22 mouse cellular contexts compared by ENCODE assay signal in the genomic region with DNA sequence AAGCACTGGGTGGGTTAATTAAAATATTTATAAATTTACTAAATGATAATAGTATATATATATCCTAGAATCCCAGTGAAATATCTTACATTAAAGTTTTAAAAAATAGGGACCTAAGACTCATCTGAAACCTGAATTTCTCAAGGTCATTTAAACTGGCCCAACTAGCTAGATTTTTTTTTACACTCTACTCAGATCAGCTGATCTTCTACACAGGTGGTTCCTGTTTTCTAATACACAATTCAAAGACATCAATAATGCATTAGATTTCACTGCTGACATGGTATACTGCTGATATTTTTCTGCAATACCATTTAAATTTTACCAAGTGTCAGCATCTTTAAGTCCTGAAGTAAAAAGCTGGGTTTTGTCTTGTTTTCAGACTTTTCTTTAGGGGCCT. TPM values are rescaled to one million over a fixed set of nuclear protein-coding genes. Genes with fewer than 3 reads are reported as not detected.
DNase-seq lines count a peak whose midpoint lies in the region; ATAC-seq and TF ChIP-seq lines count a peak whose summit lies in the region.
"Had no signal": no experiment of that assay in that cellular context is flagged by ENCODE, and none has a peak within 500 bp of the region (broad histone marks: within the 10 kb centered on the region; RNA-seq: fewer than 3 reads in every experiment).

No protein-coding gene starts in this region.

- no peak for ATAC-seq in liver, embryonic 12.5 days
- ATAC-seq in liver, embryonic 13.5 days (ENCODE audit: low read depth), result no peak
- ATAC-seq in liver, embryonic 11.5 days (replicated peaks; ENCODE audit: low FRiP score), result no peak
- ATAC-seq: activated CD4-positive, CD25-positive, alpha-beta regulatory T cell, adult 4 months; CD4-positive, CD25-positive, alpha-beta regulatory T cell, adult 4 months; Patski had no signal

- 0 out of 2 replicates have a peak overlapping the region, but pooled peaks have one; percentile 1 for H3K27ac ChIP-seq in liver, embryonic 12.5 days
- peak overlapping the region; percentile 4; the same call in 1 of the 2 replicates for H3K27ac ChIP-seq in liver, embryonic 13.5 days
- H3K27ac ChIP-seq in liver, embryonic 11.5 days (ENCODE audit: low read depth, low read length), result no peak overlapping the region
- no peak overlapping the region for H3K27ac ChIP-seq in MEL (ENCODE audit: control insufficient read depth, low read depth, low read length)

- TF ChIP-seq POLR2A in MEL (IDR thresholded peaks at IDR 0.05; ENCODE audit: control insufficient read depth in 1 of 2, insufficient read depth in 1 of 2, low read depth in 1 of 2, low read length in 2 of 2, poor library complexity in 1 of 2), result no peak

- no peak overlapping the region for H3K9ac ChIP-seq in liver, embryonic 12.5 days
- H3K9ac ChIP-seq in liver, embryonic 13.5 days, result no peak overlapping the region
- no peak overlapping the region for H3K9ac ChIP-seq in liver, embryonic 11.5 days (ENCODE audit: low read depth, low read length)
- H3K9ac ChIP-seq in MEL (ENCODE audit: control insufficient read depth, low read depth, low read length, poor library complexity, severe bottlenecking), result no peak overlapping the region

- H3K36me3 ChIP-seq in liver, embryonic 12.5 days, result no peaks in the 10 kb centered on the region; the same call in 1 of the 2 replicates
- H3K36me3 ChIP-seq in liver, embryonic 13.5 days, result no peaks in the 10 kb centered on the region
- H3K36me3 ChIP-seq in liver, embryonic 11.5 days (ENCODE audit: control insufficient read depth, insufficient read depth, low read length), result no peaks in the 10 kb centered on the region
- H3K36me3 ChIP-seq in MEL (ENCODE audit: control insufficient read depth in 1 of 2, insufficient read depth in 2 of 2, low read length in 2 of 2), result peaks cover 7 to 10% of the 10 kb centered on the region in 2 experiments; a peak in 3 of 4 replicates

- no peak overlapping the region for H3K4me3 ChIP-seq in liver, embryonic 12.5 days
- H3K4me3 ChIP-seq in liver, embryonic 13.5 days (replicated peaks), result no peak overlapping the region
- no peak overlapping the region for H3K4me3 ChIP-seq in liver, embryonic 11.5 days (ENCODE audit: low read depth, low read length)
- no peak overlapping the region for H3K4me3 ChIP-seq in MEL (ENCODE audit: control insufficient read depth in 1 of 2, insufficient read depth in 1 of 2, low read depth in 2 of 2, low read length in 2 of 2)

- no peaks in the 10 kb centered on the region for H3K9me3 ChIP-seq in liver, embryonic 12.5 days (replicated peaks)
- no peaks in the 10 kb centered on the region for H3K9me3 ChIP-seq in liver, embryonic 13.5 days (replicated peaks)
- H3K9me3 ChIP-seq in liver, embryonic 11.5 days (ENCODE audit: control insufficient read depth, low read length), result no peaks in the 10 kb centered on the region
- H3K9me3 ChIP-seq in MEL (replicated peaks; ENCODE audit: insufficient read depth, low read length), result no peaks in the 10 kb centered on the region
- H3K9me3 ChIP-seq: G1E had no signal

- TF ChIP-seq EP300 in MEL (IDR thresholded peaks at IDR 0.05; ENCODE audit: low read depth in 1 of 2, low read length in 2 of 2), result no peak

- H3K27me3 ChIP-seq in liver, embryonic 12.5 days (replicated peaks), result no peaks in the 10 kb centered on the region
- H3K27me3 ChIP-seq in liver, embryonic 13.5 days, result no peaks in the 10 kb centered on the region
- H3K27me3 ChIP-seq in liver, embryonic 11.5 days (replicated peaks; ENCODE audit: control insufficient read depth, insufficient read depth, low read length), result no peaks in the 10 kb centered on the region
- H3K27me3 ChIP-seq in MEL (ENCODE audit: control insufficient read depth in 1 of 2, insufficient read depth in 2 of 2, low read length in 2 of 2), result no peaks in the 10 kb centered on the region
- H3K27me3 ChIP-seq: CH12.LX, Patski had no signal

- no peak for DNase-seq in liver
- DNase-seq in liver, embryonic 13.5 days, result no peak
- DNase-seq in liver, embryonic 11.5 days (ENCODE audit: low spot score), result no peak
- no peak for DNase-seq in MEL (ENCODE audit: low read depth, low spot score)
- no peak for DNase-seq in c-Kit-positive CD71-positive TER-119-positive erythroid progenitor cells, embryonic 14.5 days (ENCODE audit: low spot score)
- DNase-seq: adrenal gland, adult 8-10 months; adrenal gland, postnatal 10 days; adrenal gland, postnatal 14 days; adrenal gland, postnatal 25 days; adrenal gland, postnatal 36 days; B cell, adult 2 months; cerebellum, adult 11 months; cerebellum, adult 11-12 months; cerebellum, adult 18-20 months; cerebellum, adult 2 months; cerebellum, adult 8-10 months had no signal

- no peak overlapping the region for H3K4me2 ChIP-seq in liver, embryonic 12.5 days
- no peak overlapping the region for H3K4me2 ChIP-seq in liver, embryonic 13.5 days
- H3K4me2 ChIP-seq in liver, embryonic 11.5 days, result no peak overlapping the region

- no peak for TF ChIP-seq RAD21 in MEL (IDR thresholded peaks at IDR 0.05; ENCODE audit: low read depth, low read length)

- TF ChIP-seq CTCF in MEL (IDR thresholded peaks at IDR 0.05 in 2 of 3, conservative IDR thresholded peaks at IDR 0.05 in 1 of 3; ENCODE audit: control insufficient read depth in 1 of 3, insufficient read depth in 1 of 3, low read depth in 2 of 3, low read length in 3 of 3, poor library complexity in 1 of 3, severe bottlenecking in 1 of 3), result no peak

- peaks cover 15% of the 10 kb centered on the region for H3K79me2 ChIP-seq in MEL (ENCODE audit: control insufficient read depth, insufficient read depth, low read length, poor library complexity)

- H3K4me1 ChIP-seq in liver, embryonic 12.5 days, result peaks cover 59% of the 10 kb centered on the region
- H3K4me1 ChIP-seq in liver, embryonic 13.5 days (replicated peaks), result peaks cover 63% of the 10 kb centered on the region
- 0 out of 2 replicates have a peak, but pooled peaks cover 2% of the 10 kb centered on the region for H3K4me1 ChIP-seq in liver, embryonic 11.5 days (replicated peaks; ENCODE audit: control insufficient read depth, insufficient read depth, low read length)
- H3K4me1 ChIP-seq in MEL (ENCODE audit: control insufficient read depth in 1 of 2, insufficient read depth in 2 of 2, low read length in 2 of 2), result peaks cover 0 to 5% of the 10 kb centered on the region in 2 experiments; a peak in 2 of 4 replicates

TF ChIP-seq in MEL, 35 proteins besides CTCF, POLR2A, EP300 and RAD21:
- TF ChIP-seq SMC3 (IDR thresholded peaks at IDR 0.05; ENCODE audit: low read depth, low read length), result no peak
- TF ChIP-seq TBP (IDR thresholded peaks at IDR 0.05; ENCODE audit: low read depth, low read length), result no peak
- no peak for TF ChIP-seq NELFE (IDR thresholded peaks at IDR 0.05; ENCODE audit: low read depth, low read length)
- TF ChIP-seq TAL1 (IDR thresholded peaks at IDR 0.05; ENCODE audit: low read length), result no peak
- peak; percentile 39; the same call in 1 of the 2 replicates for TF ChIP-seq USF1 (IDR thresholded peaks at IDR 0.05; ENCODE audit: low read depth, low read length)
- no peak for TF ChIP-seq GABPA (IDR thresholded peaks at IDR 0.05; ENCODE audit: low read depth, low read length)
- TF ChIP-seq ZC3H11A (IDR thresholded peaks at IDR 0.05; ENCODE audit: low read depth, low read length), result no peak
- TF ChIP-seq SIN3A (IDR thresholded peaks at IDR 0.05; ENCODE audit: low read length), result 0 out of 2 replicates have a peak, but pooled peaks have one; percentile 45
- no peak for TF ChIP-seq MAFK (IDR thresholded peaks at IDR 0.05; ENCODE audit: borderline replicate concordance, low read depth, low read length)
- peak; percentile 71 for TF ChIP-seq ETS1 (IDR thresholded peaks at IDR 0.05; ENCODE audit: low read depth, low read length)
- TF ChIP-seq MAZ (IDR thresholded peaks at IDR 0.05; ENCODE audit: low read depth, low read length), result no peak
- TF ChIP-seq KAT2A (conservative IDR thresholded peaks at IDR 0.05; ENCODE audit: low read depth, low read length), result no peak
- TF ChIP-seq ZNF384 (IDR thresholded peaks at IDR 0.05; ENCODE audit: low read depth, low read length), result peak; percentile 75

RNA-seq across cellular contexts. Expression of a gene that starts 20.6 kb away (rescaled TPM):
- polyA plus RNA-seq in liver, embryonic 12.5 days (2016; fragmentation: Nextera tagmentation; extraction: Ambion mirVana), result 41.3 and 44.7 TPM in 2 replicates
- 30.5 and 31.1 TPM in 2 replicates for polyA plus RNA-seq in liver, embryonic 13.5 days (2015; fragmentation: Nextera tagmentation; extraction: Ambion mirVana)
- 25.0 and 25.2 TPM in 2 replicates for polyA plus RNA-seq in liver, embryonic 11.5 days (2014; fragmentation: Nextera tagmentation; extraction: Ambion mirVana)
- 7.9 and 8.7 TPM in 2 replicates for total RNA-seq in MEL (2012; rRNA removed)
- 1 to 10 TPM in 1 of 2 experiments, not detected in 1; 8.6 TPM for polyA plus RNA-seq in MEL (2012; ENCODE audit: insufficient read depth in 1 of 2, insufficient read length in 2 of 2, low read depth in 1 of 2, low replicate concordance in 2 of 2, missing spikeins in 1 of 2)

RNA-seq across cellular contexts. Expression of a gene that starts 57.5 kb away (rescaled TPM):
- 12.9 and 13.7 TPM in 2 replicates for polyA plus RNA-seq in liver, embryonic 12.5 days (2016; fragmentation: Nextera tagmentation; extraction: Ambion mirVana)
- polyA plus RNA-seq in liver, embryonic 13.5 days (2015; fragmentation: Nextera tagmentation; extraction: Ambion mirVana), result 14.2 and 14.7 TPM in 2 replicates
- polyA plus RNA-seq in liver, embryonic 11.5 days (2014; fragmentation: Nextera tagmentation; extraction: Ambion mirVana), result 10.9 and 12.0 TPM in 2 replicates
- 1.8 and 2.8 TPM in 2 replicates for total RNA-seq in MEL (2012; rRNA removed)
- 1 to 10 TPM in 1 of 2 experiments, not detected in 1; 4.2 TPM for polyA plus RNA-seq in MEL (2012; ENCODE audit: insufficient read depth in 1 of 2, insufficient read length in 2 of 2, low read depth in 1 of 2, low replicate concordance in 2 of 2, missing spikeins in 1 of 2)
- polyA plus RNA-seq: activated CD4-positive, CD25-positive, alpha-beta regulatory T cell, adult 4 months; CD4-positive, CD25-positive, alpha-beta regulatory T cell, adult 4 months had no signal

Comparison
In these comparisons a context has a peak if more than half of its experiments do, and no peak if none do; other contexts are left out.
1. H3K27ac ChIP-seq: peak in liver, embryonic 12.5 days (single experiment) and liver, embryonic 13.5 days (single experiment); none in liver, embryonic 11.5 days (single experiment) and MEL (single experiment).